Mouse (Mus musculus) heart, adult 8-10 months (tissue): ENCODE results near the gene Srr. TPM values are rescaled to one million over a fixed set of nuclear protein-coding genes. Genes with fewer than 3 reads are reported as not detected.

Experiments used
- DNase-seq: peaks from one replicate; pipeline ENCODE4 v3.0.0; 2022; ENCODE audit warnings: low spot score
- total RNA-seq, 4 experiments: library from RNA; stranded (reverse); gene quantifications; 2 replicates each; pipeline ENCODE4 v1.2.4; 2022

The Srr gene
- 10 to 100 TPM; 26.5 to 31.3 (median 29.1) TPM for total RNA-seq

DNA sequence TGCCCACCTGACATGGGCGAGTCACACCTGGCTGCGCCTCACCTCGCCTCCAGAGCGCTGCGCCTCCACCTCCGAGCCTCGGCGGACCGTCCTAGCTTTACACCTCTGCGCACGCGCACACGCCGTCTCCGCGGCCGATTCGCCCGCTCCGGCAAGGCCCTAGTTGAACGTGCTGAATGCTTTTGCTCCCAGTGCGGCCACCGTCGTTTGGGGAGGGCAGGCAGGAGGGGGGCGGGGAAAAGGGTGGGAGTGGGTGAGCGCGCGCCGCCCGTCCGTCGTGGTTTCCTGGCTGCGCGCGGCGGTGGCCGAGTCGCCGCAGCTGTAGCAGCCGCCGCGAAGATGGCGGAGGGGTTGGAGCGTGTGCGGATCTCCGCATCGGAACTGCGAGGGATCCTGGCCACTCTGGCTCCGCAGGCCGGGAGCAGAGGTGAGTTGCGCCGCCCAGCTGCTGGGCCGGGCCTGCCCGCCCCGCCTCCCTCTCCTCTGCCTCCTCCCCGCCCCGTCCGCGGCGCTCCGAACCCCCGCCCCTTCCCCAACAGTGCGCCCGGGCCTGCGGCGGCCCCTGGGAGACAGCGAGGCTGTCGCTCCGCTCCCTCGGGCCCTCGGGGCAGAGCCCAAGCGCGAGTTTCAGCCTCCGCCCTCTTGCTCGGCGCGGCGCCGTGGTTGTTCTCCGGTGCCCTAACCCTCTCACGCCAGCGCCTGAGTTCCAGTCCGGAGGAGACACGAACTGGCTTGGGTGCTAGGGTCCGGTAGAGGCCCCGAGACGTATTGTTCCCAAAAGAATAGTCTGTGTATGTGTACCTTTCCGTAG is at the start of gene Srr, which contains the start of gene Smg6:
TSS of gene Srr (minus strand) at position 372 of the 811 bp plus-strand sequence.
TSS of gene Smg6 (plus strand) at position 247 of the 811 bp plus-strand sequence.
- peak; percentile 91 for DNase-seq

GRCm38 (mm10) chr11:74974615-74975014 is 48.9 kb upstream of the Srr start:
- no peak for DNase-seq

DNA sequence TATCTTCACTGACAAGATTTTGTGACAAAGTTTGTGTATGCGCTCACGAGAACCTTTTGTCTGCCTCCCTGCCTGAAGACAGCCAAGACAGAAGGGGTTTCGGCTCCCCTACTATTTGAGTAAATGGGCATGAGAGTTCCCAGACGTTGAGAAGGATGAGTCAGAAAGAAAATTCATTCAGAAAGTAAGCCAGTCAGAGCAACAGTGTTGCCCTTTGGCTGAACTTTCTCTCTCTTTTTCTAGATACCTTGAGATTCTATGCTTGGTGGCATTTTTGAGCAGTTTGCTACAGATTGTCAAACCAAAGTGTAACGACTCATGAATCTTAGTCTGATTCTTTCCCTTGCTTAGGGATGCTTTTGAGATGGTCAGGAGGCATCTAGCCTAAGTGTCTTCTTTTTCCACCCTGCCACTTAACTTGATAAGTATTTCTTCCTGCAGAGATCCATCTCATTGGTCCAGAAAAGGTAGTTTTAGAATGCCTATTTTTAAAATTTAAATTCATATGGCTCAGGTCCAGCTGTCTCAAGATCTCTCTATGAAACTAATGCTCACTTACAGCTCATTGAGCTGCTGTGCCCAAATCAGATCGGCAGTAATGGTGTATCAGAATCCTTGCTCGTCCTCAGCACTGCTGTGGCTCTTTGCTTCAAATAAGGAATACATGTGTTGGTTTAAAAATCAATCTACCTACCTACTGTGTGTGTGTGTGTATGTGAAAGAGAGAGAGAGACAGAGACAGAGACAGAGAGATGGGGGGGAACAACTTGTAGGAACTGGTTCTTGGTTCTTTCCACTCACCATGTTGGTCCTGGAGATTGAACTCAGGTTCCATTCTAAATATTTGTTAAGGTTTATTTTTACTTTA is 47.8 kb upstream of the Srr start:
- DNase-seq, result no peak

DNA sequence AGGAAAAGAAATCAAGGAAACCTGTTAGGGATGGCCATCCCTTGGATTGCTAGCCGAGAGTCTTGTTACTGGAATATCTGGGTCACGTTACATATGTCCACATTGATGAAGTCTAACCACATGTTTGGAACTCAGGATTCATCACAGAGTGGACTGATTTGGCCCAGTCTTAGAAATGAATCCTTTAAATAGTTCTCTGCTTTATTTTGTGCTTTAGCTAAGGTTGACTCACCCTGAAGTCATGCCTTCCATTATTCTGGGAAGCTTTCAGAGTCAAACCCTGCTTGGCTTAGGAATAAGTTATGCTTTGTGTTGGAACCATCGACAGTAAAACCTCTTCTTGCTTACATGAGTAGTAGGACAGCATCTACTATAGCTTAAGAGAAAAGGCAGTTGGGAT is 39.8 kb upstream of the Srr start:
- no peak for DNase-seq

GRCm38 (mm10) chr11:74962846-74963407 is 37.2 kb upstream of the Srr start:
- DNase-seq, result no peak

DNA sequence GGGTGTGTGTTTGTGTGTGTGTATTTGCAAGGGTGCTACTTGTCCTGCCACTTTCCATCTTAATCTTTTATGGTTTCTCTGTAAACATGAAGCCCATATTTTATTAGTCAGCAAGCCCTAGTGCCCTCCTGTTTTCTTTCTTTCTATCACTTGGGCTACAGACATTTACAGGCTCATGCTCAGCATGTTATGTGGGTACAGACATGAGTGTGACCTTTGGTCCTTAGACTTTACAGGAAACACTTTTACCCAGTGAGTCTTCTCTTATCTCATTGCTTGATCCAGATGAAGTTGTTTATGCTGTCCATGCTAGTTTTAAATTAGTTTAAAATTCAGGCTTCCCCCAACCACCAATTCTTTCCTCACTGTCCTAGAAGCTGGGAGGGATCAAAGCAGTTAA is 36.2 kb upstream of the Srr start:
- no peak for DNase-seq

DNA sequence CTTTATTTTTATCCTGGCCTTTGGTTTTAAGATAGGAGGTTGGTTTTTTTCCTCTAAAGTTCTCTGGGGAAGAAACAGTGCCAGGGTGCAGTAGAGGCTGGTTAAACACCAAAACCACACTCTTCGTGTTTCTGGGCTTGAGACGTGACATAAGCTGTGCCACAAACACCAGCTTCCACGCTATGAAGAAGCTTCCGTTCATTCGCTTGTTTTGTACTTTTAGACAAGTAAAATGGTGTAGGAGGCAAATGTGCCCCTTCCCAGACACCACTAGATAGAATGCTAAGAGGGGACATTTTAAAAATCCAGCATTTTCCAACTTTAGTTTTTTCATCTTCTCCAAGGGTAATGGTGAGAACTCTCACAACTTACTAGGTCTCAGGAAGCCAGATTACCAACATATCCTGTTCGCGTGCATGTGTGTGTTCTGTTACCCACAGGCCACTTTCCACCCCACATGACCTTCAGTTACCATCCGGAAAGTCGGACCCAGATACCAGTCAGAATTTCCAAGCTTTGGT is 34.3 kb upstream of the Srr start:
- no peak for DNase-seq

GRCm38 (mm10) chr11:74959501-74959900 is 33.8 kb upstream of the Srr start:
- no peak for DNase-seq

DNA sequence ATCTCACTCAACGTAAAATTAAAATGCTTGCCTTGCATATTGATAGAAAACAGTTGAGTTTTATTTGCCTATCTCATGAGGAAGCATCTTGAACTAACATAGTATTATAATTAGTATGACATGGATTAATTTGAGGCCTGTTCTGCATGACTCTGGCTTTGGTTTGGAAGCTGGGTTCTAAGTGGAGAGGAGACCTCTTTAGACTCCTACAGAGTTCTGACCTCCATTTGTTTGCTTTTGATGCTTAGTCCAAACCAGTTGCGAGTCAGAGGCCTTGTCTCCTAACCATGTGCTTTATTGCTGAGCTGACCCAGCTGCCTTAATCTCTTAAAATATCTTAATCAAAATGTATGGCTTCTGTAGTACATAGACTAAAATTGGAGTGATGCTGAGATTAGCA is 31.9 kb upstream of the Srr start:
- DNase-seq, result no peak

DNA sequence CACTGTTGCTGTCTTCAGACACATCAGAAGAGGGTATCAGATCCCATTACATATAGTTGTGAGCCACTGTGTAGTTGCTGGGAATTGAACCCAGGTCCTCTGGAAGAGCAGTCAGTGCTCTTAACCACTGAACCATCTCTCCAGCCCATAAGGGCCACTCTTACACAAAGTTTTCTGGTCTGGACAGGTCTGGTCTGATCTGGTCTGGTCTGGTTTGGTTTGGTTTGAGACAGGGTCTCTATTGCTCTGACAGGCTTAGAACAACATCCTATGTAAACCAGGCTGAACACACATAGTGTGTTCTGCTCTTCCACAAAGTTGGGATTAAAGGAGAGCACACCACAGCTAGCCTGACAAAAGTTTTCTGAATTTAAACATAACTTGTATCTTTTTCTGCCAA is 30.3 kb upstream of the Srr start:
- no peak for DNase-seq

GRCm38 (mm10) chr11:74954901-74955300 is 29.2 kb upstream of the Srr start:
- no peak for DNase-seq

DNA sequence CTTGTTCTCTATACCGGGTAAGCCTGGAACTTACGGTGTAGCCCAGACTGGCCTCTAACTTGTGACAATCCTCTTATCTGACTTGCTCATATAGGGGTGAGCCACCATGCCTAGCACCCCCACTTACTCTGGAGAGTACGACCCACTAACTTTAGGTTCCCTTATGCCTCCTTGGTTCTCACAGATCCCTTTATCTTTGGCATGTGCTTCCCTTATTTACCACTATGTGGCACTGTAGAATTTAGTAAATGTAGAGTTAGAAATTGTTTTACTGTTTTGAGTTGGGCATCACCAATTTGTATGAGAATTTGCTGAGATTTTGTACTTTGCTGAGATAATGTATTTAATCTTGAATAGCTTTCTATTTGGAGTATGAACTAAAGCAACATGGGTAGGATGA is 20.6 kb upstream of the Srr start:
- DNase-seq, result peak; percentile 64

DNA sequence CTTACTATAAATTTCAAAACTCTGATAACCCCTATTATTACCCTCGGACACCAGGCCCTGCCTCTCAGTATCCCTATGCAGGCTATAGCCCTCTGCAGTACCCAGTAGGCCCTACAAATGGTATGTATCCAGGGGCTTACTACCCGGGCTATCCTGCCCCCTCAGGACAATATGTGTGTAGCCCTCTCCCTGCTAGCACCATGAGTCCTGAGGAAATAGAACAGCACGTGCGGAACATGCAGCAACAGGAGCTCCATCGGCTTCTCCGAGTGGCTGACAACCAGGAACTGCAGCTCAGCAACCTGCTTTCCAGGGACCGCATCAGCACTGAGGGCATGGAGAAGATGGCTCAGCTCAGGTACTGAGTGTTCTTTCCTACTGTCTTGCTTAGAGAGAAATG is 4.6 kb upstream of the Srr start:
- no peak for DNase-seq

DNA sequence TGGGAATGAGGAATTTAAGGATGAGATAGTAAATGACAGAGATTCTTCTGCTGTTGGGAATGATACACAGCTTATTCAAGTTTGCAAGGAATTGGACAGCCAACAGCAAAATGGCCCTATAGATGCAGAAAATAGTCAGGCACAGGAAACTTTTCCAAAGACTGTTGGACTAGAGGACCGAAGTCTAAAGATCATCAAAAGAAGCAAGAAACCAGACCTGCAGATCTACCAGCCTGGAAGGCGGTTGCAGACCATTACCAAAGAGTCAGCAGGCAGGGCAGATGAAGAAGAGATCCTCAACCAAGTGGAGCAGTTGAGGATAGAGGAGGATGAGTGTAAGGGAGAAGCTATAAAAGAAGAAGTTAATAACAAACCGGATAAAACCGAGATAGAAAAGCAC is 3.4 kb upstream of the Srr start:
- no peak for DNase-seq

DNA sequence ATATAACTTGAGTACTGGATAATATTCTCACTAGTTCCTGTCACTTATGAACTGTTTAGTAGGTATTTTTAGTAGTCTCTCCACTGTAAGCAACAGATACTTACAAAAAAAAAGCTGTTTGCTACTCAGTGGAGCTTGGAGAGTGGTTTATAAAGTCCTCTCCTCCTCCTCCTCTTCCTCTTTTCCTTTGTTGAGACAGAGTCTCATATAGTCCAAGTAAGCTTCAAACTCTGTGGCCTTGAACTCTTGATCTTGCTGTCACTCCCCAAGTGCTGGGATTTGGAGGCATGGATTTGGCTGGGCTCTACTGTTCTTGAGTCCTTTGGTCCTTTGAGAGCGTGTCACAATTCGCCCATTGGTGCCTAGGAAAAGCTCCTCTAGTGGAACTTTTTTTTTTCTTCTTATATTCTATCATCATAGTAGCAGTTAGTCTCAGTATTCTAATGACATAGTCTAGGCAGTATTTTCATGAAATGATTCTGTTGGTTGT is 1.5 kb upstream of the Srr start:
- DNase-seq, result no peak

- DNase-seq, result peak; percentile 57
These were observed 749 bp upstream of the Srr start for GRCm38 (mm10) chr11:74926388-74927005.

DNA sequence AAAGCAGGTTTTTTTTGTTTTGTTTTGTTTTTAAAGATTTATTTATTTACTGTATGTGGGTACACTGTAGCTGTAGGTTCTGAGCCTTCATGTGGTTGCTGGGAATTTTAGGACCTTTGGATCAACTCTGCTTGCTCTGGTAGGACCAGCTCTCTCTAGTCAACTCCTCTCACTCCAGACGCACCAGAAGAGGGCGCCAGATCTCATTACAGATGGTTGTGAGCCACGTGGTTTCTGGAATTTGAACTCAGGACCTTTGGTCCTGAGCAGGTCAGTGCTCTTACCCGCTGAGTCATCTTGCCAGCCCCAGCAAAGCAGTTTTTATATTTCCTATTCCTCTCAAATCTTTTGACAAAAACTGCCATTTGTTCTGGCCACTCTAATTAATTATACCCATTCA is 1.6 kb downstream of the Srr start:
- no peak for DNase-seq

DNA sequence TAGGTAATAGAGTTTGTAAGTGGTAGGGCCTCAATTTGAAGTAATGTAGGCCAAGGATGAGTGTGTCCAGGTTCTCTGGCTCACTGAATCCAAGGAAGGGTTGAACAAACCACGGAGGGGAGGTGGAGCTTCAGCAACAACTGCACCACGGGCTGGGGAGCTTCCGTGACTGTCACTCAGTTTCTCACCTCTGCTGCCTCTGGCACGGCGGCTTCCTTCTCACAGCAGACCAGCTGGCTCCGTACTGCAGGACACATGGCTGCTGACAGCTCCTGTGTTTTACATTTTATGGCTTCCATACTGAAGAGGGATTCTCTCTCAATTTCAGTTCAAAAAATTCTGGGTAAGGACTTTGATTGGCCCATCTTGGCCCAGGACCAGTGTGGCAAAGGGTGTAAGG is 6.5 kb downstream of the Srr start:
- DNase-seq, result no peak

DNA sequence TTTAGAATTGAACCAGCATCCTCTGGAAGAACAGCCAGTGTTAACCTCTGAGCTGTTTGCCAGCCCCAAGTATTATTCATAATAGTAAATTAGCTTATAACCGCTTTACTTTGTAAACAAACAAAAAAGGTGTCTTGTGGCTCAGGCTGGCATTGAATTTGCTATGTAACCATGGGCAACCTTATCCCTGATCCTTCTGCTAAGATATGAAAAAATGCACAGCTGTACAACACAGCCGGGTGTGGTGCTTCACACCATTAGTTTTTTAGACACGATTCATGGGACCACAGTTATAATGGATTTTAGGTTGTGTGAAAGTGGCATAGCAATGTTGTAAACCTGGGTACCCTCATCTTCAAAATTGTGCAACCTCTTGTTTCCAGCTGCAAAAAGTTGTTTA is 13.3 kb downstream of the Srr start:
- no peak for DNase-seq

DNA sequence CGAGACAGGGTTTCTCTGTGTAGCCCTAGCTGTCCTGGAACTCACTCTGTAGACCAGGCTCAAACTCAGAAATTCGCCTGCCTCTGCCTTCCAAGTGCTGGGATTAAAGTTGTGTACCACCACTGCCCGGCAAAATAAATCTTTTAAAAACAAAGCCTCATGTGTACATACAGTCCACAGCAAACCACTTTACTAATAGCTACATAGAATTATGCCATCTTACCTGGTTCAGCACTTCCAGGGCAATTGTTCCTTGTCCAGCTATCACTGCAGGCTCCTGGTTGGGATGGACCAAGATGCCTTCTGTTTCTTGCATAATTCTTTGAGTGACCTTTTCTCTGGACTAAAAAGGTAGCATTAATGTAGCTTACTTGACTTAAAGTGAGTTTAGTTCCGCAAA is 15.8 kb downstream of the Srr start:
- no peak for DNase-seq

DNA sequence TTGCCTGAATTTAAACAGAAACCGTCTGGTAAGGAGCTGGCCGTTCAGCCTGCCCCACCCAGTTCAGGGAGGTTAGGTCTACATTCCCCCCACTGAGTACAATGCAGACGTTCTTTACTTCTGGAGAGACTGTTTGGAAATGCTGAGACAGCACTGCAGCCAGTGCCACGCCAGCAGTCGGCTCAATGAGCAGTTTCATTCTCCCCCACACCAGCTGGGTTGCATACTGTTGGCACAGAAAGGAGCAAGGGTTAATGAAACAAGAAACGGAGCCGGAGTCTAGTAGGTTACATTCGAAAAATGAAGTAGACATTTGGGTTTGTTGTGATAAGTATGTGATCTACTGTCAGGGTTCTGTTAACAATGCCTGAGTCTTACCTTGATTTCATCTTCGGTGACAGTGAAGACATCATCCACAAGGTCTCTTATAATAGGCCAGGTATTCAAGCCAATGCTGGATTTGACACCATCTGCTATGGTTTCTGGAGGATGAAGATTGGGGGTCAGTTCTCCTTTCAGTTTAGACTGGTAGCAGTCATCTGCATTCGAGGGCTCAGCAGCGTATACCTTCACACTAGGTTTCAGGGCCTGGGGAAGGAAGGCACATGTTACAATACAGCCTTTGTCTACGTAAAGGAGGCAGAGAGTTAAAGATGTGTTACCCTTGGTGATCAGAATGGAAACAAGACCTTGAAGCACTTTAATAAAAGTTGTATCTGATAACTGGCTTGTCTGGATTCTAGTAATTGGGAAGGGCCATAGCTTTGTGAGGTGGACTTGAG is 16.9 kb downstream of the Srr start:
- DNase-seq, result no peak
